11 mouse cellular contexts compared by ENCODE assay signal in genomic region chr6:101921186-101921585, GRCm38 (mm10).
DNase-seq lines count a peak whose midpoint lies in the region; ATAC-seq and TF ChIP-seq lines count a peak whose summit lies in the region.
"Had no signal": no experiment of that assay in that cellular context is flagged by ENCODE, and none has a peak within 500 bp of the region (broad histone marks: within the 10 kb centered on the region; RNA-seq: fewer than 3 reads in every experiment).

No protein-coding gene starts in this region.

- ATAC-seq in heart, postnatal 0 days (ENCODE audit: insufficient read depth, low read depth): no peak
- ATAC-seq in stomach, postnatal 0 days (ENCODE audit: low FRiP score, low TSS enrichment): no peak

- peak; percentile 40 for TF ChIP-seq CTCF in heart, postnatal 0 days (IDR thresholded peaks at IDR 0.05; ENCODE audit: low read depth)
- TF ChIP-seq CTCF in stomach, postnatal 0 days (IDR thresholded peaks at IDR 0.05; ENCODE audit: low read depth): peak; percentile 52

- TF ChIP-seq EP300 in heart, postnatal 0 days (IDR thresholded peaks at IDR 0.05; ENCODE audit: low read depth): no peak
- TF ChIP-seq EP300 in stomach, postnatal 0 days (optimal IDR thresholded peaks at IDR 0.05): no peak

- no peak overlapping the region for H3K4me2 ChIP-seq in heart, postnatal 0 days (ENCODE audit: low read depth, low read length)
- H3K4me2 ChIP-seq in stomach, postnatal 0 days (replicated peaks; ENCODE audit: low read depth): no peak overlapping the region
- H3K4me2 ChIP-seq: hindbrain, embryonic 15.5 days; liver, embryonic 11.5 days; stomach, embryonic 15.5 days had no signal

- no peaks in the 10 kb centered on the region for H3K36me3 ChIP-seq in heart, postnatal 0 days (replicated peaks; ENCODE audit: control insufficient read depth, insufficient read depth, low read length)
- no peaks in the 10 kb centered on the region for H3K36me3 ChIP-seq in stomach, postnatal 0 days (ENCODE audit: control insufficient read depth, insufficient read depth, low read length)
- H3K36me3 ChIP-seq: hindbrain, embryonic 15.5 days; stomach, embryonic 15.5 days had no signal

- no peak overlapping the region for H3K4me3 ChIP-seq in heart, postnatal 0 days (ENCODE audit: low read depth, low read length)
- H3K4me3 ChIP-seq in stomach, postnatal 0 days (ENCODE audit: low read depth, low read length): no peak overlapping the region
- H3K4me3 ChIP-seq: hindbrain, embryonic 15.5 days; stomach, embryonic 15.5 days had no signal

- H3K27ac ChIP-seq in heart, postnatal 0 days (ENCODE audit: low read depth): no peak overlapping the region
- no peak overlapping the region for H3K27ac ChIP-seq in stomach, postnatal 0 days (replicated peaks)
- H3K27ac ChIP-seq: hindbrain, embryonic 15.5 days; stomach, embryonic 15.5 days had no signal

- H3K9ac ChIP-seq in heart, postnatal 0 days (replicated peaks; ENCODE audit: low read depth, low read length): no peak overlapping the region
- H3K9ac ChIP-seq in stomach, postnatal 0 days (ENCODE audit: low read length): no peak overlapping the region
- H3K9ac ChIP-seq: hindbrain, embryonic 15.5 days; stomach, embryonic 15.5 days had no signal

- H3K4me1 ChIP-seq in heart, postnatal 0 days (ENCODE audit: control insufficient read depth, insufficient read depth): no peaks in the 10 kb centered on the region
- no peaks in the 10 kb centered on the region for H3K4me1 ChIP-seq in stomach, postnatal 0 days (replicated peaks; ENCODE audit: control insufficient read depth, insufficient read depth)
- H3K4me1 ChIP-seq: hindbrain, embryonic 15.5 days; stomach, embryonic 15.5 days had no signal

- H3K27me3 ChIP-seq in heart, postnatal 0 days (ENCODE audit: control insufficient read depth, insufficient read depth, low read length): no peaks in the 10 kb centered on the region
- no peaks in the 10 kb centered on the region for H3K27me3 ChIP-seq in stomach, postnatal 0 days (ENCODE audit: control insufficient read depth, insufficient read depth, low read length)
- H3K27me3 ChIP-seq: hindbrain, embryonic 15.5 days; stomach, embryonic 15.5 days had no signal

- H3K9me3 ChIP-seq in heart, postnatal 0 days (replicated peaks; ENCODE audit: control insufficient read depth, low read length): no peaks in the 10 kb centered on the region
- no peaks in the 10 kb centered on the region for H3K9me3 ChIP-seq in stomach, postnatal 0 days (ENCODE audit: control insufficient read depth, low read length)
- H3K9me3 ChIP-seq: hindbrain, embryonic 15.5 days; stomach, embryonic 15.5 days had no signal

- DNase-seq in heart, postnatal 0 days (ENCODE audit: low spot score): no peak
- no peak for DNase-seq in heart, postnatal 4 days
- DNase-seq in urinary bladder, postnatal 36 days (ENCODE audit: low spot score in 2 of 2): peak; percentile 13 to 17
- DNase-seq in urinary bladder, postnatal 4 days (ENCODE audit: low spot score in 2 of 2): no peak
- peak; percentile 28 for DNase-seq in kidney, adult 9 months
- no peak for DNase-seq in stomach, postnatal 0 days (ENCODE audit: low spot score)
- no peak for DNase-seq in spleen, postnatal 10 days (ENCODE audit: low spot score in 2 of 2)
- DNase-seq in adrenal gland, postnatal 36 days: no peak

Comparison
In these comparisons a context has a peak if more than half of its experiments do, and no peak if none do; other contexts are left out.
1. DNase-seq: peak in urinary bladder, postnatal 36 days (2 of 2) and kidney, adult 9 months (single experiment); none in heart, postnatal 0 days (single experiment), heart, postnatal 4 days (single experiment), urinary bladder, postnatal 4 days (0 of 2), stomach, postnatal 0 days (single experiment), spleen, postnatal 10 days (0 of 2) and adrenal gland, postnatal 36 days (0 of 2).